Mouse (Mus musculus): ENCODE data around the gene Lsp1. TPM values are rescaled to one million over a fixed set of nuclear protein-coding genes. Genes with fewer than 3 reads are reported as not detected.

Gene Lsp1
- polyA plus RNA-seq (2015; fragmentation: Nextera tagmentation; extraction: Ambion mirVana): 55.2 and 61.8 TPM in 2 replicates

- Histone ChIP-seq H3K4me2 (replicated peaks; ENCODE audit: low read depth) (no peak within 1 kb of the TSS), H3K27me3 (replicated peaks; ENCODE audit: control insufficient read depth, insufficient read depth, low read length) (no peaks in the 10 kb centered on the region), H3K36me3 (ENCODE audit: control insufficient read depth, insufficient read depth) (no peaks in the 10 kb centered on the region), H3K4me1 (replicated peaks; ENCODE audit: control insufficient read depth, insufficient read depth, low read length) (no peaks in the 10 kb centered on the region), H3K27ac (ENCODE audit: low read depth, low read length) (no peak within 1 kb of the TSS), H3K9ac (ENCODE audit: low read depth, low read length) (no peak within 1 kb of the TSS), H3K9me3 (ENCODE audit: control insufficient read depth) (no peaks in the 10 kb centered on the region), H3K4me3 (ENCODE audit: low read depth, low read length) (no peak within 1 kb of the TSS)
- TF ChIP-seq CTCF (IDR thresholded peaks at IDR 0.05; ENCODE audit: low read depth): no peak
- WGBS: 94% methylated on average over 7 of the region's 7 CpGs
- no peak for ATAC-seq
Observed at GRCm38 (mm10) chr7:142460636-142461077, at the start of gene Lsp1. TSS of gene Lsp1 (plus strand) at chr7:142460809.

- Histone ChIP-seq H3K27ac (ENCODE audit: low read depth, low read length) (no peak overlapping the region), H3K27me3 (replicated peaks; ENCODE audit: control insufficient read depth, insufficient read depth, low read length) (no peaks in the 10 kb centered on the region), H3K9me3 (ENCODE audit: control insufficient read depth) (no peaks in the 10 kb centered on the region), H3K4me3 (ENCODE audit: low read depth, low read length) (no peak overlapping the region), H3K36me3 (ENCODE audit: control insufficient read depth, insufficient read depth) (no peaks in the 10 kb centered on the region), H3K4me1 (replicated peaks; ENCODE audit: control insufficient read depth, insufficient read depth, low read length) (no peaks in the 10 kb centered on the region), H3K9ac (ENCODE audit: low read depth, low read length) (no peak overlapping the region), H3K4me2 (replicated peaks; ENCODE audit: low read depth) (no peak overlapping the region)
- no peak for ATAC-seq
- 74% methylated on average over 6 of the region's 6 CpGs for WGBS
- no peak for TF ChIP-seq CTCF (IDR thresholded peaks at IDR 0.05; ENCODE audit: low read depth)
Observed at GRCm38 (mm10) chr7:142413285-142413684, 47.3 kb upstream of the Lsp1 start.

GRCm38 (mm10) chr7:142415314-142415713 lies 45.3 kb upstream of the Lsp1 start:
- no peak for ATAC-seq
- Histone ChIP-seq H3K9ac (ENCODE audit: low read depth, low read length) (no peak overlapping the region), H3K9me3 (ENCODE audit: control insufficient read depth) (no peaks in the 10 kb centered on the region), H3K27ac (ENCODE audit: low read depth, low read length) (no peak overlapping the region), H3K4me1 (replicated peaks; ENCODE audit: control insufficient read depth, insufficient read depth, low read length) (no peaks in the 10 kb centered on the region), H3K4me3 (ENCODE audit: low read depth, low read length) (no peak overlapping the region), H3K4me2 (replicated peaks; ENCODE audit: low read depth) (no peak overlapping the region), H3K36me3 (ENCODE audit: control insufficient read depth, insufficient read depth) (no peaks in the 10 kb centered on the region), H3K27me3 (replicated peaks; ENCODE audit: control insufficient read depth, insufficient read depth, low read length) (no peaks in the 10 kb centered on the region)
- 46% methylated on average over 4 of the region's 4 CpGs for WGBS
- TF ChIP-seq CTCF (IDR thresholded peaks at IDR 0.05; ENCODE audit: low read depth): no peak

- TF ChIP-seq CTCF (IDR thresholded peaks at IDR 0.05; ENCODE audit: low read depth): no peak
- Histone ChIP-seq H3K9me3 (ENCODE audit: control insufficient read depth) (no peaks in the 10 kb centered on the region), H3K27me3 (replicated peaks; ENCODE audit: control insufficient read depth, insufficient read depth, low read length) (no peaks in the 10 kb centered on the region), H3K27ac (ENCODE audit: low read depth, low read length) (no peak overlapping the region), H3K9ac (ENCODE audit: low read depth, low read length) (no peak overlapping the region), H3K4me2 (replicated peaks; ENCODE audit: low read depth) (no peak overlapping the region), H3K4me1 (replicated peaks; ENCODE audit: control insufficient read depth, insufficient read depth, low read length) (no peaks in the 10 kb centered on the region), H3K36me3 (ENCODE audit: control insufficient read depth, insufficient read depth) (no peaks in the 10 kb centered on the region), H3K4me3 (ENCODE audit: low read depth, low read length) (no peak overlapping the region)
- no peak for ATAC-seq
- 80% methylated on average over 3 of the region's 3 CpGs for WGBS
Observed at GRCm38 (mm10) chr7:142416225-142416624, 44.4 kb upstream of the Lsp1 start.

GRCm38 (mm10) chr7:142418027-142418426 lies 42.6 kb upstream of the Lsp1 start:
- Histone ChIP-seq H3K4me3 (ENCODE audit: low read depth, low read length) (no peak overlapping the region), H3K9me3 (ENCODE audit: control insufficient read depth) (no peaks in the 10 kb centered on the region), H3K27me3 (replicated peaks; ENCODE audit: control insufficient read depth, insufficient read depth, low read length) (no peaks in the 10 kb centered on the region), H3K27ac (ENCODE audit: low read depth, low read length) (no peak overlapping the region), H3K4me2 (replicated peaks; ENCODE audit: low read depth) (no peak overlapping the region), H3K9ac (ENCODE audit: low read depth, low read length) (no peak overlapping the region), H3K36me3 (ENCODE audit: control insufficient read depth, insufficient read depth) (no peaks in the 10 kb centered on the region), H3K4me1 (replicated peaks; ENCODE audit: control insufficient read depth, insufficient read depth, low read length) (no peaks in the 10 kb centered on the region)
- no peak for ATAC-seq
- 85% methylated on average over 2 of the region's 2 CpGs for WGBS
- no peak for TF ChIP-seq CTCF (IDR thresholded peaks at IDR 0.05; ENCODE audit: low read depth)

DNA sequence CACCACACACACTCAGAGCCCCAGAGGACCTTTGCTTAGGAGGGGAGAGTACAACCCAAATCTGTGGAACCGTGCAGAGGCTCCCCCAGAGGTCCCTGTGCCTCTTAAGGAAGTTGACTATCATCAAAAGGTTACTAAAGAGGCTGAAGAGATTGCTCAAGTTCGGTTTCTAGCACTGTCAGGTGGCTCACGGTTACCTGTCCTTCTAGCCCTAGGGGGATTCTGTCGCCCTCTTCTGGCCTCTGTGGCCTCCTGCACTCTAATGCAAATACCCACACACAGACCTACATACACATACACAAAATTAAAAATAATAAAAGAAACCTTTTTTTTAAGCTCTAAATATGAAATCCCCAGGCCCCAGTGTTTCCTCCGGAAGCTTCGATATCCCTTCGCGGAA lies 41.9 kb upstream of the Lsp1 start:
- H3K9ac ChIP-seq (ENCODE audit: low read depth, low read length): no peak overlapping the region

DNA sequence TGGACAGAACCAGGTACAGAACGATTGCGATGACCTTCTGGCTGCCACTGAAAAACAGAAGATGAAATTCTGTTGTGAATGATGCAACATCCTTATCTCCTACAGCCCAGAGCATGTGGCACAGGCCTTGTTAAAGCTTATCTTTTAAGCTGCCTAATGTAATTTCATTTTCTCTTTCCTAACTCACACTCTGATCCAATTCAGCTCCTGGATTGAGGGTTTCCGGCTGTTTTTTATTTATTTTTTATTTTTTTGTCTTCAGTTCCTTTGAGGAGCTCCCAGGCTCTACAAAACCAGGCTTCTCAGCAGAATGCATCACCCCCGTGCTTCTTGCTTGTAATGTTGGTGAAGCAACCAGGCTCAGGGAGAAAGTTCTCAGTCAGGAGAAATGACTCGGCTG lies 40.7 kb upstream of the Lsp1 start:
- WGBS: 50% methylated on average over 5 of the region's 5 CpGs
- Histone ChIP-seq H3K27me3 (replicated peaks; ENCODE audit: control insufficient read depth, insufficient read depth, low read length) (no peaks in the 10 kb centered on the region), H3K36me3 (ENCODE audit: control insufficient read depth, insufficient read depth) (no peaks in the 10 kb centered on the region), H3K9ac (ENCODE audit: low read depth, low read length) (no peak overlapping the region), H3K9me3 (ENCODE audit: control insufficient read depth) (no peaks in the 10 kb centered on the region), H3K4me1 (replicated peaks; ENCODE audit: control insufficient read depth, insufficient read depth, low read length) (no peaks in the 10 kb centered on the region), H3K4me2 (replicated peaks; ENCODE audit: low read depth) (no peak overlapping the region), H3K4me3 (ENCODE audit: low read depth, low read length) (no peak overlapping the region), H3K27ac (ENCODE audit: low read depth, low read length) (no peak overlapping the region)
- TF ChIP-seq CTCF (IDR thresholded peaks at IDR 0.05; ENCODE audit: low read depth): no peak
- ATAC-seq: no peak

More for the DNA sequence above, 41.9 kb upstream of the Lsp1 start:
- no peak overlapping the region for H3K27ac ChIP-seq (ENCODE audit: low read depth, low read length)
- no peak overlapping the region for H3K4me2 ChIP-seq (replicated peaks; ENCODE audit: low read depth)
- H3K4me1 ChIP-seq (replicated peaks; ENCODE audit: control insufficient read depth, insufficient read depth, low read length): no peaks in the 10 kb centered on the region
- H3K27me3 ChIP-seq (replicated peaks; ENCODE audit: control insufficient read depth, insufficient read depth, low read length): no peaks in the 10 kb centered on the region
- no peak for TF ChIP-seq CTCF (IDR thresholded peaks at IDR 0.05; ENCODE audit: low read depth)
- no peaks in the 10 kb centered on the region for H3K36me3 ChIP-seq (ENCODE audit: control insufficient read depth, insufficient read depth)
- 89% methylated on average over 8 of the region's 8 CpGs for WGBS
- ATAC-seq: no peak
- no peak overlapping the region for H3K4me3 ChIP-seq (ENCODE audit: low read depth, low read length)
- no peaks in the 10 kb centered on the region for H3K9me3 ChIP-seq (ENCODE audit: control insufficient read depth)
